Mouse (Mus musculus) forebrain, postnatal 0 days (tissue): ENCODE results near the gene Fbxo24. TPM values are rescaled to one million over a fixed set of nuclear protein-coding genes. Genes with fewer than 3 reads are reported as not detected.
A peak's percentile ranks its signal among the peaks of the same experiment; 100 is the strongest.

Source experiments
- ATAC-seq: fragments of 200-750 bp; cut with Nextera tagmentation; 2 replicates; pipeline ENCODE4 v1.8.0; 2017; ENCODE audit warnings: mild to moderate bottlenecking, moderate library complexity
- DNase-seq: peaks from one replicate; pipeline ENCODE4 v3.0.0-alpha.2; 2015
- H3K27ac ChIP-seq: fragments of 300-500 bp; sonication (generic); 2 replicates; pipeline ENCODE4 v1.5.1; 2014; ENCODE audit warnings: low read depth, mild to moderate bottlenecking, antibody characterized with exemption, low read length, moderate library complexity, mixed read lengths
- H3K27me3 ChIP-seq: fragments of 300-500 bp; sonication (generic); 2 replicates; pipeline ENCODE4 v1.6.1; 2014; ENCODE audit warnings: mild to moderate bottlenecking, low read length, mixed read lengths; ENCODE audit not compliant: insufficient read depth
- H3K36me3 ChIP-seq: fragments of 300-500 bp; sonication (generic); 2 replicates; pipeline ENCODE4 v1.6.1; 2014; ENCODE audit warnings: mild to moderate bottlenecking, moderate library complexity; ENCODE audit not compliant: insufficient read depth
- H3K4me1 ChIP-seq: fragments of 300-500 bp; sonication (generic); 2 replicates; pipeline ENCODE4 v1.6.1; 2014; ENCODE audit warnings: antibody characterized with exemption; ENCODE audit not compliant: insufficient read depth
- H3K4me2 ChIP-seq: fragments of 300-500 bp; sonication (generic); 2 replicates; pipeline ENCODE4 v1.6.1; 2014; ENCODE audit warnings: low read depth, mild to moderate bottlenecking, moderate library complexity
- H3K4me3 ChIP-seq: fragments of 300-500 bp; sonication (generic); 2 replicates; pipeline ENCODE4 v1.5.1; 2014; ENCODE audit warnings: low read depth, low read length, mixed read lengths
- H3K9ac ChIP-seq: fragments of 300-500 bp; sonication (generic); 2 replicates; pipeline ENCODE4 v1.6.1; 2014; ENCODE audit warnings: mild to moderate bottlenecking
- H3K9me3 ChIP-seq: fragments of 300-500 bp; sonication (generic); 2 replicates; pipeline ENCODE4 v1.6.1; 2016; ENCODE audit warnings: low read length
- CTCF ChIP-seq: sonication (generic); IDR thresholded peaks from 2 replicates; pipeline ENCODE4 v1.5.1; 2016; ENCODE audit warnings: antibody characterized with exemption, control low read depth, low read depth
- WGBS: fragments of 180-500 bp; shearing (Covaris S2); extraction: QIAGEN DNeasy Blood & Tissue Kit; methylation state at CpG from one replicate; pipeline ENCODE4 v1.1.7; 2014; 5-methylcytosine and 5-hydroxymethylcytosine counted together
- polyA plus RNA-seq: library from polyadenylated mRNA; unstranded; fragments of >200 nt; fragmentation: Nextera tagmentation; extraction: Ambion mirVana; gene quantifications from 2 replicates; pipeline ENCODE4 v1.2.1, GENCODE M21; 2015
- total RNA-seq: library from RNA; depleted of rRNA; stranded (reverse); fragments of >200 nt; gene quantifications from 2 replicates; pipeline ENCODE4 v1.2.3, GENCODE M21; 2014

Fbxo24 gene
- total and polyA plus RNA-seq, 2 experiments from 2014 or later: 0.10 to 0.24 TPM

GRCm38 (mm10) chr5:137580246-137580645 lies 48.6 kb downstream of the Fbxo24 start:
- DNase-seq: no peak
- H3K9me3 ChIP-seq: no peaks in the 10 kb centered on the region
- H3K4me1 ChIP-seq: 0 out of 2 replicates have a peak, but pooled peaks cover 7% of the 10 kb centered on the region

GRCm38 (mm10) chr5:137574470-137574901 lies 54.3 kb downstream of the Fbxo24 start:
- Histone ChIP-seq H3K27me3 (no peaks in the 10 kb centered on the region), H3K4me1 (no peaks in the 10 kb centered on the region), H3K27ac (no peak overlapping the region), H3K4me2 (peak overlapping the region; percentile 46), H3K9me3 (no peaks in the 10 kb centered on the region), H3K36me3 (no peaks in the 10 kb centered on the region), H3K9ac (peak overlapping the region; percentile 33), H3K4me3 (peak overlapping the region; percentile 27)
- TF ChIP-seq CTCF: peak; percentile 41
- WGBS: 11% methylated on average over 27 of the region's 27 CpGs
- DNase-seq (peak; percentile 43), ATAC-seq (peak; percentile 64)

More at GRCm38 (mm10) chr5:137580246-137580645, 48.6 kb downstream of the Fbxo24 start:
- Histone ChIP-seq H3K27me3 (no peaks in the 10 kb centered on the region), H3K27ac (no peak overlapping the region), H3K9ac (no peak overlapping the region), H3K4me2 (no peak overlapping the region), H3K36me3 (no peaks in the 10 kb centered on the region), H3K4me3 (no peak overlapping the region)
- no peak for TF ChIP-seq CTCF
- 82% methylated on average over 6 of the region's 6 CpGs for WGBS
- no peak for ATAC-seq

GRCm38 (mm10) chr5:137570691-137571586 lies 57.9 kb downstream of the Fbxo24 start:
- Histone ChIP-seq H3K9me3 (no peaks in the 10 kb centered on the region), H3K4me1 (no peaks in the 10 kb centered on the region), H3K27me3 (no peaks in the 10 kb centered on the region), H3K4me3 (no peak overlapping the region), H3K27ac (no peak overlapping the region), H3K9ac (no peak overlapping the region), H3K4me2 (no peak overlapping the region), H3K36me3 (peaks cover 8% of the 10 kb centered on the region)
- ATAC-seq: no peak
- no peak for TF ChIP-seq CTCF
- WGBS: 80% methylated on average over 17 of the region's 17 CpGs
- DNase-seq: no peak

GRCm38 (mm10) chr5:137570181-137570580 lies 58.6 kb downstream of the Fbxo24 start:
- 59% methylated on average over 7 of the region's 7 CpGs for WGBS
- no peak overlapping the region for H3K4me2 ChIP-seq
- no peak overlapping the region for H3K4me3 ChIP-seq
- TF ChIP-seq CTCF: no peak
- DNase-seq: no peak
- H3K9ac ChIP-seq: no peak overlapping the region
- H3K27me3 ChIP-seq: no peaks in the 10 kb centered on the region
- H3K36me3 ChIP-seq: peaks cover 8% of the 10 kb centered on the region
- no peaks in the 10 kb centered on the region for H3K4me1 ChIP-seq
- no peak overlapping the region for H3K27ac ChIP-seq
- H3K9me3 ChIP-seq: no peaks in the 10 kb centered on the region
- ATAC-seq: no peak

- ATAC-seq (no peak), DNase-seq (no peak)
- Histone ChIP-seq H3K4me2 (no peak within 1 kb of the TSS), H3K27me3 (no peaks in the 10 kb centered on the region), H3K36me3 (peaks cover 12% of the 10 kb centered on the region), H3K9ac (no peak within 1 kb of the TSS), H3K9me3 (no peaks in the 10 kb centered on the region), H3K4me3 (no peak within 1 kb of the TSS), H3K27ac (no peak within 1 kb of the TSS), H3K4me1 (no peaks in the 10 kb centered on the region)
- no peak for TF ChIP-seq CTCF
- WGBS: 44% methylated on average over 9 of the region's 9 CpGs
Observed at GRCm38 (mm10) chr5:137569665-137570064, 59.1 kb downstream of the Fbxo24 start, which contains the start of gene Tfr2. Gene Tfr2, plus strand, starts transcription at chr5:137569840.

GRCm38 (mm10) chr5:137569031-137569430 lies 59.8 kb downstream of the Fbxo24 start:
- WGBS: 78% methylated on average over 12 of the region's 12 CpGs
- no peaks in the 10 kb centered on the region for H3K4me1 ChIP-seq
- no peak overlapping the region for H3K4me2 ChIP-seq
- DNase-seq: no peak
- H3K9ac ChIP-seq: no peak overlapping the region
- ATAC-seq: no peak
- peaks cover 19% of the 10 kb centered on the region for H3K36me3 ChIP-seq
- H3K27ac ChIP-seq: no peak overlapping the region
- TF ChIP-seq CTCF: no peak
- no peaks in the 10 kb centered on the region for H3K9me3 ChIP-seq
- no peaks in the 10 kb centered on the region for H3K27me3 ChIP-seq
- H3K4me3 ChIP-seq: no peak overlapping the region

GRCm38 (mm10) chr5:137568223-137568798 lies 60.5 kb downstream of the Fbxo24 start:
- H3K4me1 ChIP-seq: no peaks in the 10 kb centered on the region

More at GRCm38 (mm10) chr5:137568223-137568798, 60.5 kb downstream of the Fbxo24 start:
- TF ChIP-seq CTCF: no peak
- 82% methylated on average over 8 of the region's 8 CpGs for WGBS
- Histone ChIP-seq H3K27ac (no peak overlapping the region), H3K4me2 (no peak overlapping the region), H3K9me3 (no peaks in the 10 kb centered on the region), H3K27me3 (no peaks in the 10 kb centered on the region), H3K36me3 (peaks cover 21% of the 10 kb centered on the region), H3K4me3 (no peak overlapping the region), H3K9ac (no peak overlapping the region)
- no peak for DNase-seq
- ATAC-seq: no peak
